In genomic region chr16:46982910-46983600, GRCm38 (mm10) we compare ENCODE assay signal across 14 mouse cellular contexts.
DNase-seq lines count a peak whose midpoint lies in the region; ATAC-seq and TF ChIP-seq lines count a peak whose summit lies in the region.
"Had no signal": no experiment of that assay in that cellular context is flagged by ENCODE, and none has a peak within 500 bp of the region (broad histone marks: within the 10 kb centered on the region; RNA-seq: fewer than 3 reads in every experiment).

No protein-coding gene starts in this region.

- H3K4me1 ChIP-seq in embryonic facial prominence, embryonic 11.5 days (ENCODE audit: control insufficient read depth, insufficient read depth, low read length): no peaks in the 10 kb centered on the region
- H3K4me1 ChIP-seq in embryonic facial prominence, embryonic 10.5 days: no peaks in the 10 kb centered on the region
- H3K4me1 ChIP-seq in lung, embryonic 14.5 days (ENCODE audit: insufficient read depth): no peaks in the 10 kb centered on the region
- H3K4me1 ChIP-seq in forebrain, embryonic 15.5 days: peaks cover 10% of the 10 kb centered on the region
- H3K4me1 ChIP-seq: limb, embryonic 13.5 days had no signal

- H3K4me3 ChIP-seq in embryonic facial prominence, embryonic 11.5 days (ENCODE audit: low read depth, low read length): no peak overlapping the region
- H3K4me3 ChIP-seq in embryonic facial prominence, embryonic 10.5 days: no peak overlapping the region
- H3K4me3 ChIP-seq in lung, embryonic 14.5 days (ENCODE audit: low read depth, low read length): no peak overlapping the region
- no peak overlapping the region for H3K4me3 ChIP-seq in forebrain, embryonic 15.5 days
- H3K4me3 ChIP-seq: heart, adult 2 months; limb, embryonic 13.5 days had no signal

- H3K9ac ChIP-seq in embryonic facial prominence, embryonic 11.5 days (replicated peaks; ENCODE audit: low read length): no peak overlapping the region
- H3K9ac ChIP-seq in lung, embryonic 14.5 days: no peak overlapping the region
- H3K9ac ChIP-seq in forebrain, embryonic 15.5 days (replicated peaks): no peak overlapping the region
- H3K9ac ChIP-seq: limb, embryonic 13.5 days had no signal

- no peak overlapping the region for H3K4me2 ChIP-seq in embryonic facial prominence, embryonic 11.5 days (ENCODE audit: low read depth, low read length)
- no peak overlapping the region for H3K4me2 ChIP-seq in lung, embryonic 14.5 days
- H3K4me2 ChIP-seq in forebrain, embryonic 15.5 days (replicated peaks): no peak overlapping the region
- H3K4me2 ChIP-seq: limb, embryonic 13.5 days had no signal

- no peak for TF ChIP-seq CTCF in lung, embryonic 14.5 days (IDR thresholded peaks at IDR 0.05; ENCODE audit: low read depth)

- 72% methylated on average over 6 of the region's 6 CpGs for WGBS in embryonic facial prominence, embryonic 11.5 days
- WGBS in embryonic facial prominence, embryonic 10.5 days: 76% methylated on average over 6 of the region's 6 CpGs
- WGBS in lung, embryonic 14.5 days: 62% methylated on average over 6 of the region's 6 CpGs
- 15% methylated on average over 6 of the region's 6 CpGs for WGBS in forebrain, embryonic 15.5 days

- DNase-seq in embryonic facial prominence, embryonic 11.5 days (ENCODE audit: low spot score): peak; percentile 13
- no peak for DNase-seq in embryonic facial prominence, embryonic 10.5 days (ENCODE audit: low spot score)
- DNase-seq in lung, embryonic 14.5 days: peak; percentile 2
- DNase-seq in lung, postnatal 14 days: no peak
- peak; percentile 17 for DNase-seq in R1 (ENCODE audit: low read depth, low spot score)
- no peak for DNase-seq in adrenal gland, postnatal 10 days
- no peak for DNase-seq in frontal cortex, postnatal 10 days (ENCODE audit: low spot score in 2 of 2)
- DNase-seq: cerebellum, adult 11 months; heart, adult 2 months; kidney, postnatal 10 days; lung, postnatal 36 days; thymus, postnatal 25 days had no signal

- H3K9me3 ChIP-seq in embryonic facial prominence, embryonic 11.5 days (replicated peaks; ENCODE audit: control insufficient read depth, low read length): no peaks in the 10 kb centered on the region
- H3K9me3 ChIP-seq in embryonic facial prominence, embryonic 10.5 days: no peaks in the 10 kb centered on the region
- H3K9me3 ChIP-seq in lung, embryonic 14.5 days (ENCODE audit: low read depth, low read length): no peaks in the 10 kb centered on the region
- no peaks in the 10 kb centered on the region for H3K9me3 ChIP-seq in forebrain, embryonic 15.5 days
- H3K9me3 ChIP-seq: limb, embryonic 13.5 days had no signal

- peak; percentile 82 for ATAC-seq in embryonic facial prominence, embryonic 11.5 days (replicated peaks; ENCODE audit: insufficient number of reproducible peaks, low FRiP score, low TSS enrichment, low read depth)
- no peak for ATAC-seq in lung, embryonic 14.5 days (ENCODE audit: insufficient read depth)
- peak; percentile 87 for ATAC-seq in forebrain, embryonic 15.5 days (replicated peaks)

- no peaks in the 10 kb centered on the region for H3K27me3 ChIP-seq in embryonic facial prominence, embryonic 11.5 days (ENCODE audit: control insufficient read depth, insufficient read depth, low read length)
- no peaks in the 10 kb centered on the region for H3K27me3 ChIP-seq in embryonic facial prominence, embryonic 10.5 days (replicated peaks; ENCODE audit: low read depth, poor library complexity, severe bottlenecking)
- no peaks in the 10 kb centered on the region for H3K27me3 ChIP-seq in lung, embryonic 14.5 days (ENCODE audit: insufficient read depth, low read length)
- H3K27me3 ChIP-seq in forebrain, embryonic 15.5 days: no peaks in the 10 kb centered on the region
- H3K27me3 ChIP-seq: limb, embryonic 13.5 days had no signal

- no peak overlapping the region for H3K27ac ChIP-seq in embryonic facial prominence, embryonic 11.5 days (replicated peaks; ENCODE audit: low read depth, low read length)
- no peak overlapping the region for H3K27ac ChIP-seq in embryonic facial prominence, embryonic 10.5 days (replicated peaks)
- no peak overlapping the region for H3K27ac ChIP-seq in lung, embryonic 14.5 days (ENCODE audit: low read depth)
- no peak overlapping the region for H3K27ac ChIP-seq in forebrain, embryonic 15.5 days (replicated peaks)
- H3K27ac ChIP-seq: heart, adult 2 months; limb, embryonic 13.5 days had no signal

- no peaks in the 10 kb centered on the region for H3K36me3 ChIP-seq in embryonic facial prominence, embryonic 11.5 days (replicated peaks; ENCODE audit: control insufficient read depth, insufficient read depth, low read depth, low read length)
- H3K36me3 ChIP-seq in embryonic facial prominence, embryonic 10.5 days (replicated peaks): no peaks in the 10 kb centered on the region
- no peaks in the 10 kb centered on the region for H3K36me3 ChIP-seq in lung, embryonic 14.5 days (ENCODE audit: insufficient read depth)
- no peaks in the 10 kb centered on the region for H3K36me3 ChIP-seq in forebrain, embryonic 15.5 days
- H3K36me3 ChIP-seq: limb, embryonic 13.5 days had no signal

Comparison
In these comparisons a context has a peak if more than half of its experiments do, and no peak if none do; other contexts are left out.
1. DNase-seq: peak in embryonic facial prominence, embryonic 11.5 days (single experiment), lung, embryonic 14.5 days (single experiment) and R1 (single experiment); none in embryonic facial prominence, embryonic 10.5 days (single experiment), lung, postnatal 14 days (single experiment), adrenal gland, postnatal 10 days (single experiment) and frontal cortex, postnatal 10 days (0 of 2).